Mouse (Mus musculus) olfactory bulb, adult 2 months (tissue): ENCODE measurements at regions not wholly inside any gene's neighbourhood (a gene's known extent, or its start where the extent isn't known, plus 50 kb on each side); places are given as distances from the start of the nearest gene placed in this dataset.

Experiments
- CTCF ChIP-seq: fragments of 200-500 bp; IDR thresholded peaks from 2 replicates; pipeline ENCODE4 v1.5.1; 2012; ENCODE audit warnings: low read depth, mild to moderate bottlenecking, low read length, moderate library complexity; ENCODE audit not compliant: insufficient read depth
- POLR2A ChIP-seq: fragments of 200-500 bp; IDR thresholded peaks from 2 replicates; pipeline ENCODE4 v1.6.1; 2012; ENCODE audit warnings: mild to moderate bottlenecking, low read depth, low read length, moderate library complexity; ENCODE audit not compliant: insufficient read depth

GRCm38 (mm10) chr12:12669931-12670330 is 271.8 kb downstream of the Mycn start:
- TF ChIP-seq CTCF = no peak
- no peak for TF ChIP-seq POLR2A
